ENCODE assay signal across 16 mouse cellular contexts in genomic region chr12:3823408-3823807, GRCm38 (mm10). TPM values are rescaled to one million over a fixed set of nuclear protein-coding genes. Genes with fewer than 3 reads are reported as not detected.
A peak's percentile ranks its signal among the peaks of the same experiment; 100 is the strongest.
DNase-seq lines count a peak whose midpoint lies in the region; ATAC-seq and TF ChIP-seq lines count a peak whose summit lies in the region.
"Had no signal": no experiment of that assay in that cellular context is flagged by ENCODE, and none has a peak within 500 bp of the region (broad histone marks: within the 10 kb centered on the region; RNA-seq: fewer than 3 reads in every experiment).

No protein-coding gene starts in this region.

- no peak overlapping the region for H3K4me3 ChIP-seq in heart, adult 2 months
- H3K4me3 ChIP-seq: embryonic facial prominence, embryonic 15.5 days; limb, embryonic 13.5 days had no signal

- peak; percentile 60 for ATAC-seq in megakaryocyte progenitor cell, adult 5-6 weeks (replicated peaks; ENCODE audit: poor library complexity)

- peaks cover 5% of the 10 kb centered on the region for H3K79me2 ChIP-seq in heart, adult 2 months (replicated peaks; ENCODE audit: control insufficient read depth, insufficient read depth, low read length)

- no peak overlapping the region for H3K27ac ChIP-seq in heart, adult 2 months
- H3K27ac ChIP-seq: embryonic facial prominence, embryonic 15.5 days; limb, embryonic 13.5 days had no signal

- DNase-seq in cerebellum, adult 9-11 months, result peak; percentile 39
- no peak for DNase-seq in cerebellum, postnatal 36 days
- peak; percentile 56 to 64 for DNase-seq in layer of hippocampus, adult 18-20 months (ENCODE audit: low spot score in 2 of 2)
- DNase-seq in layer of hippocampus, postnatal 25 days (ENCODE audit: extremely low spot score in 1 of 2, low spot score in 1 of 2), result no peak
- peak; percentile 54 for DNase-seq in T-cell, adult 2 months (ENCODE audit: low spot score)
- DNase-seq in spleen, postnatal 10 days (ENCODE audit: low spot score in 2 of 2), result no peak
- no peak for DNase-seq in heart, adult 2 months
- DNase-seq: adrenal gland, postnatal 25 days; cerebellum, adult 8-10 months; gastrocnemius, postnatal 10 days; heart, postnatal 36 days; kidney, postnatal 14 days; lung, postnatal 10 days had no signal

- no peak for TF ChIP-seq CTCF in heart, adult 2 months (IDR thresholded peaks at IDR 0.05)

- intact Hi-C loops in heart, adult 2 months (cut with DNase I), result no loop called here

- no peak for TF ChIP-seq EP300 in heart, adult 2 months (IDR thresholded peaks at IDR 0.05; ENCODE audit: insufficient read depth, low read depth, low read length)

- H3K27me3 ChIP-seq in heart, adult 2 months (ENCODE audit: control insufficient read depth, insufficient read depth, low read length), result no peaks in the 10 kb centered on the region
- H3K27me3 ChIP-seq: embryonic facial prominence, embryonic 15.5 days; limb, embryonic 13.5 days had no signal

- H3K4me1 ChIP-seq in heart, adult 2 months (ENCODE audit: control insufficient read depth, insufficient read depth, low read length), result peaks cover 24% of the 10 kb centered on the region

- no peaks in the 10 kb centered on the region for H3K36me3 ChIP-seq in heart, adult 2 months (ENCODE audit: control insufficient read depth, insufficient read depth, low read length)
- H3K36me3 ChIP-seq: embryonic facial prominence, embryonic 15.5 days had no signal

- WGBS in heart, adult 2 months, result 62% methylated on average over 5 of the region's 5 CpGs

- no peak for TF ChIP-seq POLR2A in heart, adult 2 months (IDR thresholded peaks at IDR 0.05; ENCODE audit: insufficient read depth, low read depth, low read length)

- no peak overlapping the region for H3K9ac ChIP-seq in heart, adult 2 months (ENCODE audit: low read depth, low read length)
- H3K9ac ChIP-seq: embryonic facial prominence, embryonic 15.5 days; limb, embryonic 13.5 days had no signal

RNA-seq across cellular contexts. Expression of gene Dnmt3a, which starts 17.6 kb away (rescaled TPM):
- 10 to 100 TPM; 65.3 to 69.4 TPM for total RNA-seq in layer of hippocampus, adult 18-20 months (2021)
- 100 to 1,000 TPM in 1 of 2 experiments, 10 to 100 TPM in 1; 91.4 to 116 TPM for total RNA-seq in layer of hippocampus, postnatal 25 days (2021)
- 12.1 and 19.4 TPM in 2 replicates for total RNA-seq in megakaryocyte progenitor cell, adult 5-6 weeks (2015)
- total RNA-seq in megakaryocyte progenitor cell, adult 5-6 weeks (2017), result 20.4 and 21.8 TPM in 2 replicates
- total RNA-seq in heart, adult 2 months (2021), result 10 to 100 TPM; 50.9 to 56.0 TPM
- polyA plus RNA-seq in heart, adult 2 months (2012; rRNA removed), result 13.6 and 22.4 TPM in 2 replicates

Comparison
In these comparisons a context has a peak if more than half of its experiments do, and no peak if none do; other contexts are left out.
1. DNase-seq: peak in cerebellum, adult 9-11 months (single experiment), layer of hippocampus, adult 18-20 months (2 of 2) and T-cell, adult 2 months (single experiment); none in cerebellum, postnatal 36 days (0 of 2), layer of hippocampus, postnatal 25 days (0 of 2), spleen, postnatal 10 days (0 of 2) and heart, adult 2 months (0 of 2).